Mouse (Mus musculus) right cerebral cortex, postnatal 36 days (tissue): ENCODE measurements around the gene D7Ertd443e.

Experiments
- DNase-seq, 2 experiments: peaks; one replicate each; pipeline ENCODE4 v3.0.0; 2022; ENCODE audit warnings: low spot score in 2 of 2, mixed read lengths in 1 of 2

The D7Ertd443e gene

DNA sequence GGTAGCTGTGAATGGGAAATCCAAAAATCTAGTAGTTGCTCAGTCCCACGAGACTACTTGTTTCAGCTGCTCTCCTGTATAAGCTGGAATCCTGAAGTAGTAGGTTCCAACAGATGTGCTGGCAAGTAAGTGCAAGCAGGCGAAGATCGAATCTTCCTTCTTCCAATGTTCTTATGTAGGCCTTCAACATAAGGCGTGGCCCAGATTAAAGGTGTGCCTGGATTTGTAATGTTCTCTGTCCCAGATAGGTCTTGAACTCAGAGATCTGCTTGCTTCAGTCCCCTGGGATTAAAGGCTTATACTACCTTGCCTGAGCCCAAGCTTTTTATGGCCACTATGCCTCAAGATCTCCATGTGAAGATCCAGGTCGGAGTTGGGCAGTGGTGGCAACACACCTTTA, at the start of gene D7Ertd443e:
Gene D7Ertd443e (minus strand): TSS at position 101 of the 400 bp plus-strand sequence.
- no peak for DNase-seq

DNA sequence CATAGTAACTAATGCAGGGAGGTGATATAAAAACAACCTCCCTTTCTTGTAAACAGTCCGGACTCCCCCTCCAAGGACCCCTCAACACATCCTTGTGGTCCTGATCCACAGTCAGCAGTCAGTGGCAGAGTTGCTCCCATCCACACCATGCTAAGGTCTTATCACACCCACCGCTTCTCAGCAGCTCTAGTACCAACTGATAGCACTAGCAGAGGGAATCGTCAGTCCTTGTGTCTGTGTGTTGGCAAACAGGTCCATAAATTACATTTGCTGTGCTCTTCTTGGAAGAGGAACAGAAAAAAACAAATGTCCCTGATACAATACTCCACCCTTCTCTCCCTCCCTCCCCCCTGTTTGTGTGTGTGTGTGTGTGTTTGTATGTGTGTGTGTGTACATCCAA, 46.2 kb upstream of the D7Ertd443e start:
- DNase-seq = no peak

DNA sequence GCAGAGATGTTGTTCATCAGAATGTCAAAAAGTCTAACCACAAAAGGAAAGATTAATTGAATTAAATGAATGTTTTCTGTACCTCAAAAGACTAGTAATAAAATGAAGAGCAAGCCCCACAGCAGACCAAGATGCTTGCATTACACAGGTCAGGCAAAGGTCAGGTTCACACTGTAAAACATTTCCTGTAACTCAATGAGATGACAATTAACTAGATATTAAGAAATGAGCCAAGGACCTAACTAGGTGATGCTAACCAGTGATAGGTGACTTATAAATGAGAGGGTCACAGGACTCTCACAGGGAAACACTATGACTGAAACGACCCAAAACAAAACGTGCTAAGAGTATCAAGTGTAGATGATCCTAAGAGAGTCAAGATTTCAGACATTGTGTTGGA, 43.2 kb upstream of the D7Ertd443e start:
- no peak for DNase-seq

DNA sequence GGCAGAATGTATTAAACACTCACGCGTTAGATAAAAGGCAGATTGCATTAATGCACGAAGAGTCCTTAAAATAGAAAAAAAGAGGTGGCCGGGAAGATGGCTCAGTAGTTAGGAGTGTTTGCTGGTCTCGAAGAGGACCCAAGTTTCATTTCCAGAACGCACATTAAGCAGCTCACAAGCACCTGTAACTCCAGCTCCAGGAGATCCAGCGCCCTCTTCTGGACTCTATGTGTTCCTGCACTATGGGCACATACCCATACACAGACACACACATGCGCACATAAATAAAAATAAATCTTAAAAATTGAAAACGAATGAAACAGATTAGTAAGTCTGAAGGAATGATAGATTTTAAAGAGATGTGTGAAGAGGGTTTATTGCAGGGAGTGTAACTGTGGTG, 29.6 kb upstream of the D7Ertd443e start:
- DNase-seq = no peak

DNA sequence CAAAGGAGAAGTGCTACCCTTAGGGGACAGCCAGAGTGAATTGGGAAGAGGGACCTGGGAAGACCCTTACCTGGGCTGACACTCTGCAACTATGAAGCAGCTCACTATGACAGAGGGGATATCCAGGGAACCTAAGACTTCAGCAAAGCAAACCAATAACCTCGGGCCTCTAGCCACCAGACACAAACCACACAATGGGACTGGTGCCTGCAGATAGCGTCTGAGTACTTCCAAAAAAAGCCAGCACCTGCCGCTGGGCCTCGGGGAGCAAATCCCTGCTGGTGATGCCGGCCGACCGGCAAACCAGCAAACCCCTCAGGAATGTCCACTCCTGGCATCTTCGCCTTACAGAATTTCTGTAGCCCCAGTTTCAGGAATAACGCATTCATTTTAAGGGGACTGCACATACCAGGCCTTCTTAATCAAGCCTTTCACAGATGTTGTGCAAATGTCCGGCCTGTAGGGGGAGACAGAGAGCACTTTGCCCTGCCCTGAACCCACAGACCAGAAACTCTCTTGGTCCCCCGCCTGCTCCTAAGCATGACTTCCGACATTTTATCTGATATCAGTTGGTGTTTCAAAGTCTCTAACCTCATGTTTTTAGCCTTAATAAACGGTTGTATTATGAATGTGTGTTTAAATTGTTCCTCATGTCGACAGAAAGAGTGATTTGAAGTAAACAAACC, 28.7 kb upstream of the D7Ertd443e start:
- no peak for DNase-seq

DNA sequence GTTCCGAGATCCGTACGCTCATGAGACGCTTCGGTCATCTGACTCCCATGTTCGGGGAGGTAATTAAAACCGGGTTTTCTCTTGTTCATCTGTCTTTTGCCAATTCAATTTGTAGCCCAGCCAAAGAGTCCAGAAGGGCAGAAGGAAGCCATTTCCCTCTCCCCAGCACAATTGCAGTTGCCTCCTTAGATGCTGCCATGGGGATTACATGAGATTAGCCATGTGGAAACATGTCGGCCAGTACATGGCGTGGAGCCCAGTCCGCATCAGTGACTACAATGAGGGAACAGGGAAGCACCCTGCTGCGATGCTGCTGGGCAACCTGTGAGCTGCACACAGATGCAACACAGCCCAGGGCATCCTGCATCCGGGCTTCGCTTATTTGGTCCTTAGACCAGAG, 23.2 kb upstream of the D7Ertd443e start:
- DNase-seq = no peak

DNA sequence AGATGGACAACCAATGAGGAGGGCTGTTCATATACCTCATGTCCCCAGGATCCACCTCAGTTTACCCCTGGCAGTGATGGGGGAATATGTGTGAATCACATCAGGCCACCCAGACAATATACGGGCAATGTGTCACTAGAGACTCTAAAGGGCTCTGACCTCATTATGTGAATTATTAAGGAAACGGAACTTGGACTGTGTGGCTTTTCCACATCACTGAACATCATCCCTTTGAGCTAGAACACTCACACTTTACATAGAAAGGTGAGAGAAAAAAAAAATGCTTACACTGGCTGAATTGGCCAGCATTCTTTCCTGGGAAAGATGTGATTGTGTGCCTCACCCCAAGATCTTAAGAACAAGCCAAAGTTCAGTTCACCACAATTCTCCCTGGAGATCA, 15.3 kb upstream of the D7Ertd443e start:
- DNase-seq = no peak

DNA sequence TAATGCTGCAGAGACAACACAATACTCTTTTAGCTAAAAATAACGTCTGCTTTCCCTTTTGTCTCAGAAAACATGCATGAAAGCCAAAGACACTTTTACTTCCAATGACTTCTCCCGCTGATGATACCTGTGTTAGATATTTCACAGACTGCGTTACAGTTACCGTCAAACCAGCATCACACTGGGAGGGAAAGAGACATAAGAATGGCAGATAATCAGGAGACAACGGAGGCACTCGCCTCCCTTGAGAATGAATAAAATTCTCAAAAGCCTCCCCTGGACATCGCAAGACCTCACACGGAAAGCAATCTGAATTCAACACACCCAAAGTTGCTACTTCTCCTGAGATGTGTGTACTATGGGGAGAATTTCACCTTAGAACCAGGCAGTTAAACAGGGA, 11.3 kb upstream of the D7Ertd443e start:
- no peak for DNase-seq

DNA sequence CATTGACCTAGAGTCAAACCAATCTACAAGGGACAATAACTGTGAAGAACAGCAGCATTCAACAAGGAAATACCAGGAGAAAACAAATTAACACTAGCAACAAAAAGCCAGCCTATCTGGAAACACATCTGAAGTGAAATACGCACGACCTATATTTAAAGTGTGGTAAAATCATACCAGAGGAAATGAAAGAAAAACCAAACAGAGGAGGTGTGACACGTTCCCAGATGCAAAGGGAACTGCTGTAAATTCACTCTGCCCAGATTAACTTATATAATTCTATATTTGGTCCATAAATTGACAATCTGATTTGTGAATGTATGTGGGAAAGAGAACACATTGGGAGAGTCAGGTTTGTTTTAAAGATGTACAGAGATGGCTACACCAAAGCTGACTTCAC, 2.7 kb downstream of the D7Ertd443e start:
- DNase-seq = no peak

DNA sequence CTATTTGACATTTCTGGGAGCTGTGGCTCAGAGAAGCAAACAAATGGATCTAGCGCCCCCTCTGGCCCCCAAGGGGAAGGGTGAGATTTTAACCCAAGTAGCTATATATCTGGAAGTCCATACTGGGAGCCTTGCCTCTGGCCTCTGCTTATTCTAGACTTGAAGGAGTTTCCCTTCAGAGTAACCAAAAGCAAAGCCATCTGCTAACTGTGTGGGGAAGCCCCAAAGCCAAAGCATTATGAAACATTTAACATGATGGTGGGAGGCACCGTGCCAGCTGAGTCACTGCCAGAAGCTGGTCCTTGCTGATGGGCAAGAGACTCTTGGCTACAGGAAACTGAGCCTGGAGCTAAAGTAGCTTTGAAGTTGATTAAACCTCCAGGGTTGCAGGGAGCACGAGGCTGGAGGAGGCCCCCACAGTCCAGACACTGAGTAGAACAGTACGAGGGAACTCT, 4.0 kb downstream of the D7Ertd443e start:
- peak; percentile 76 to 77 for DNase-seq

DNA sequence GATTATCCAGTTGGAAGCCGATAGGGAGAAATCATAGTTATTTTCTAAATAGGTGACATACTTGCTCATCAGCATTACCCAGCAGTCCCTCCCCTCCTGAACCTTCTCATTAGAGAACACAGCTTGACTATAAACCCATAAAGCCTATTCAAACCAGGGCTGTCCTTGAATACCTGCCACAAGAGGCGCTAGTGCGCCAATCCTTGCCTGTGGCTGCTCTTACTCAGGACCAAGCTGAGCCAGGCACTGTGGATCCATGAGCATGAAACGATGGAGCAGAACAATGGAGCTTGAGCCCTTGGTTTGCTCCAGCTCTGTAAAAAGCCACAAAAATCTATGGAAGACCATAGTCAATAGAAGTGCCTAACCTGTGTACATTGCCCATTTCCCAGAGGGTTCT, 7.2 kb downstream of the D7Ertd443e start:
- peak; percentile 22 to 25 for DNase-seq

DNA sequence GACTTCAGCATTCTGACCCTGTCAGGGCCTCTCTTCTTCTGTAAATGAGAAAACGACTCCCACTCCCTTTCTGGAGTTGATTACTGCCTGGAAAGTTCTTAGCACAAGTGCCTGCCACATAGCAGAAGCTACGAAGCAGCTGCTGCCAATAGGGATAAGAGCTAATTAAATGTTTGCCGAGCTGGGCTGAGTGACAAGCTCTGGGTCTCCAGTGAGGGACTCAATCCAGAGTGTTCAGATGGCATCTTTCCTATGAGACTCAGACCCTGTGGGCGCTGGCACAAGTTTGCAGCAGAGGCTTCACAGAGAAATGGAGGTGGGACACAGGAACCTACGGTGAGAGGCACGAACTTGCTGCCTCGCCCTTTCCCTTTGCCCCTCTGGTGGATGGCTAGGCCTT, 8.7 kb downstream of the D7Ertd443e start:
- no peak for DNase-seq

DNA sequence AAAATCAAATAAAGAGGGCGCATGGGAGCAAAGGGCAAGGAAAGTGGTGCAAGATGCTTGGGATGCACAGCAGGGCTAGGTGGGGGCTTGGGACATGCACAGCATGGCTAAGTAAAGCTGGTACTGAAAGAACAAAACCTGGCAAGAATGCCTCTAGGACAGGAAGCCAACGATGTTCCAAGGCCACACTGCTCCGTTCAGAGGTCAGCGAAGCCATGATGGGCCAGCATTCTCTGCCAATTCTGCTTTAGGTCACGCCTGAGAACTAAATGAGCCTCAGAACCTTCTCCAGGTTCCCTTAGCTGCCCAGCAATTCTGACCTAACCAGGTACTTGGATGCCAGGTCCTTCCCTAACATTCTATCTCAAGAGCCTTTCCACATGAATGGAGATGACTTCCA, 13.2 kb downstream of the D7Ertd443e start:
- no peak for DNase-seq

DNA sequence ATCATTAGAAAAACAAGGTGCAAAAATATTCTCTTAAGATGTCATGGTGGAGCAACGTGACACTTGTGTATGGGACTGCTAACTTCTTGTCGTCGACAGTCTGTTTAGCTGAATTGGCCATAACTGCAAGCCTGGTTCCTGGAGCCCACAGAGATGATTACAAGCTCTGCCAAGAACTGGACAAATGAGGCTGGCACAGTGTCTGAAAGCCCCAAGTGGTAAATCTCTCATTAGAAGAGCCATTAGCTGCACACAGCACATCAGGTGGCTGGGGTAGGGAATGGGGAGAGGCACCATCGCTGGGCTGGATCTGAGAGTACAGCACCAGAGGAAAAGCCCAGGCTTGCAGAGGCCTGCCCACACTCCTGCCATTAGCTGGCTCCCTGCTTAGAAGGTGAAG, 16.2 kb downstream of the D7Ertd443e start:
- DNase-seq = no peak

DNA sequence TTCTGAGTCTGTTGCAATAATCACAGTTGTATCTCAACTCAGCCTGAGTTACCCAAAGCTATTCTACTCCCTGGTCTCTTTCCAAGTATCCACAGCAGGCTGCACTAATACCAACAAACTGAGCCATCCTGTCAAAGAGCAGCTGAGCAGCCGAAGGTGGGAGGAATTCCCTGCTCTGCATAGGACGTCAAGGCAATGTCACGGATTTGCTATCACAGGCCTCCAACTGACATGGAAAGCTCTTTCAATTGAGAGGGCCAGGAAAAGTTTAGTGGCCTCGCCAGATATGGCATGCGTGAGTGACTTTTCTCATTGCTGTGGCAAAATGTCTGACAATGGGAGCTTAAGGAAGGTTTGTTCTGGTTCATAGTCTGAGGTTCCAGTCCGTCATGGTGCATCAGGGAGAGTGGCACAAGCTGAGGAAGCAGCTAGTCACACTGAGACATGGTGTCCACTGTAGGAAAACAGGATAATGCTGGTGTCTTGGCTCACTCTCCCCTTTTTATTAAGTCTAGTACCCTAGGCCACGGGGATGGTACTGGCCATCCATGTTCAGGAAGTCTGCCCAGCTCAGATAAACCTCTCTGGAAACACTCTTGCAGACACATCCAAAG, 23.1 kb downstream of the D7Ertd443e start:
- no peak for DNase-seq

DNA sequence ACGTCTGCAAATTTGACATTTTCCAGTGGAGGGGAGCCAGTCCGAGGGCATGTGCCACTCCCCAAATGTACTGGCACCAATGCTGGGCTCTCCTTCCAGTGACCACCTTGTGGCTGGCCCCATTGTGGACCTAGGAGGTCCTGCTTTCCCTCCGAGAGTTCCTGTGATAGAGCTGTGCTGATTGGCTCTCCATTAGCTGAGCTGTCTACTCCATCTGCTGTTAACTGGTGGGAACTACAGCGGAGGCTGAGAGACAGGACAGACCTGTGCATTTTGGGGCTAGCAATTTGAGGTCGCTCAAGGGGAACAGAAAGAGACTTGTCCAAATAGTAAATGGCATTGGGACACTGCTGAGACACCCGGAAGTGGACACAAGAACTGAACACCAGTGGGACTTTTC, 36.6 kb downstream of the D7Ertd443e start:
- peak; percentile 29 to 46 for DNase-seq

DNA sequence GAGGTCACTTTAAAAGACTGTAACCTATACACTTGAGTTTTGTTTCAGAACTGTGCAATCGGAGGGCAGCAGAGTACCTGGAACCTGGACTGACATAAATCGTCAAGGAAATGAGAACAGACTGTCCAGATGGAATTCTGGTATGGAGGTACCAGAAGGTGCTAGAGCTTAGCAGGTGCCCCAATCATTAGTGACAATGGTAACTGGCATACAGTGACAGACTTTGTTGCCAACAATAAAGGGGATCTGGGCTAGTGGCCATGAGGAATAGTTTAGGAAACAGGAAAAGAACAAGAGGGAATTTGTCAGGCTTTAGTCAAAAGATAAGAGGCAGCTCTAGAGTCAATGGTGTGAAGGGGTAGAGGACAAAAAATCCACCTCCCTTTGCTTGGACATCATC, 43.3 kb downstream of the D7Ertd443e start:
- DNase-seq = no peak

DNA sequence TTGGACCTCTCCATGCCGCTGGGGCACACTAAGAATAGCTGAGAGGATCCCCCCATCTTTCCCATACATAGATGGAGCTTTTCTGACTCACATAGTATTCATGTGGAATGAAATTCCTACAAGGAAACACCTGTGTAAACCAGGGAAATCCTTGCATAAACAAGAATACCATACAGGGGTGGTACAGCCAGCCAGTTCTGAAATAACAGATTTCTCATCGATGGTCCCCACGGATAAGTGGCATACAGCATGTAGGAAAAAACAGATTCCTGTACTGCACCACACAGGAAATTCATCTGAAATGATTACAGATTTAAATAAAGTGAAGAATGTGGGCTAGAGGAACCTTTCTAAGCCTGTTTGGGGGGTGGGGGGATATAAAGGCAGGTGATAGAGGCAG, 49.5 kb downstream of the D7Ertd443e start:
- no peak for DNase-seq

DNA sequence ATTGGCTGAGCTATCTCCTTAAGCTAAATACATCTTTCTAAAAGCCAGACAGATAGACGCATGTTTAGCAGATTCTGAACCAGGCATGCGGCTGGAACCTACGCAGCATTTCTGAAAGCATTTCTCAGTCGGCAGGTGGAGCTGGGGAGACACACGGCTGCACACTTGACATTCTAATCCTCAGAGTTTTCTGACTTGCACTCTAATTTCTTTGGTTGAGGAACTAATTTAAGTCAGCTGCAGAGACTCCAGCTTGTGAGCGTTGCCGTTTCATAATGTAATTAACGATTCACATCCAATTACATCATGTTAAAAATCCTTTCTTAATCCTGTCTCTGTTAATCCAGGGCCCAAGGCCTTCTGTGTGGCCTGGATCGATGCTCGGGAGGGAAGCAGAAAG, 64.5 kb downstream of the D7Ertd443e start:
- peak; percentile 5 to 17 for DNase-seq

DNA sequence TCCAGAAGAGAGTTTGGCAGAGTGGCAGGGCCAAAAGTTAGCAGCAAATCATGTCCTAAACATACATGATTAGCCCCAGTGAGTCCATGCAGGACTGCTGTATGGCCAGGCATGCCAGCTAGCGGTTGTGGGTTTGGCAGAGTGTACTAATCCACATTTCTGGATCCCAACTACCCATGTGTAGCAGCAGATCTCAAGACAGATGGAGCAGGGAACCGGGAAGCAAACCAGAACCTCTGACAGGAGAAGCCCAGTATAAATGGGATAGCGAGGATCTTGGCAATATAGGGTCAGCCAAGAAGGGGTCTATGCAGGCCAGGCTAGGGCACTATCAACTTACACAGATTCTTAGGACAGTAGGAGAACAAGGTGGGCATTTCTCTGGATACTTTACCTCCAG, 83.4 kb downstream of the D7Ertd443e start:
- DNase-seq = no peak

DNA sequence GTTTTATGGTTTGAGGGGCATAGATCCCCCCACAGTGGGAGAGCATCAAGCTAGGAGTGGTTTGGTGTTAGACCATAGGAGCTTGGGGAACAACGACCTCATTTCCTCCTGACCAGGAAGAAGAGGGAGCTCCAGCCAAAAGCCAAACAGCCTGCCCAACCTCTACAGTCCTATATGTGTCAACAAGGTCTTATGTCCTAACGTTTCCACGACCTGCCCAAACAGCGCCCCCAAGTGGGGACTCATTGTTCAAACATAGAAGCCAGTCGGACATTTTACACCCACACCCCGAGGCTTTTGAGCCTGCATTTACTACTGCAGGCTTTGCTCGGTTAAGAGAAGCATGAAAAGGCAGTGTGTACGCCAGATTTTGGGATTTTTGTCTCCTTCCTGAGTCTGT, 84.2 kb downstream of the D7Ertd443e start:
- no peak for DNase-seq

DNA sequence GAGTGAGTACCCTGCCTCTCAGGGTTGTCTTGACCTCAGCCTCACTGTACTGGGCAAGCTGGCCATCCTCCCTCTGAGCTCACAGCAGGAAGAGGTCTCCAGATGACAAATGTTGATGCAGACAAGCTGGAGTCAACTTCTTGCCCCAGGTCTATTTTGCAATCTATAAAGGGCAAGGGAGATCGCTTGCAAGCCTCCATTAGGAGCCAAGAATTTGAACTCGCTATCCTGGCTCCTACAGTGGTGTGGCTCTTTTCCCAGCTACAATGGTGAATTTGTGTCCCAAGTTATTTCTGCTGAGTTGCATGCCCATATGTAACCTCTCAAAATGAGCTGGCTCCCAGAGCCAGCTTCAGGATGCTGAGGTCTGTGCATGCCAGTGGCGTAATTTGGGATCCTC, 92.7 kb downstream of the D7Ertd443e start:
- no peak for DNase-seq

DNA sequence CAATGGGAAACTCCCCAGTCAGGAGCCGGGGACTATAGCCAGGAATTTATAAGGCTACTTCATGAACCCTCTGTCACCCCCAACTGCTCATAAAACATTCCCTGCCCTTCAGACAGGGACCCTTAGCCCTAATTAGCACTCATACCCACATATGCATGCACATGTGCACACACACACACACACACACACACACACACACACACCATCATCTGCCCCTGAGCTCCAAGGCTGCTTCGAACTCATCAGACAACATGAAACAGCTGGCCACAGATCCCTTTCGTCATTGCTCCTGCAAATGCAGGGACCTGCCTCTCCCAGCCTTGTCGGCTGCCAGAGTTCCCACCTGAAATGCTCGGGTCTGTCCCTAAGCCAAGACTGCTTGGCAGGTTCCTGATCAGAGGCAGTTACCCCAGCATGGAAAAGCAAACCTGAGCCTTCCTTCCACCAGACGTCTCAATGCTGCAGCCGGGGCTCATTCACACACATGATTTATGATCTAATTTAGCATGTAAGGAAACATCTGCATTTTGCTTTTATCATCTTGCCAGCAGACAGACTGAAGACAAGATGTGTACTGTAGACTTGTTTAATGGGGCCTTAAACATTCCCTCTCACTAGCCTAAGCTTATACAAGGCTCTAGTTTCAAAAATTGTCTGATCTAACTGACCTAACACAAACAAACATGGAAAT, 95.7 kb downstream of the D7Ertd443e start:
- DNase-seq = no peak
